Mouse (Mus musculus) granulocyte monocyte progenitor cell, adult 5-6 weeks (primary cell): Measurements from ENCODE around the gene Olah. TPM values are rescaled to one million over a fixed set of nuclear protein-coding genes. Genes with fewer than 3 reads are reported as not detected.

ENCODE experiments used
- total RNA-seq, 2 experiments: library from RNA; stranded (forward) in 1 of 2; stranded (reverse) in 1 of 2; fragments of 200-712, 200-1000 nt in 1 of 2; fragments of >200 nt in 1 of 2; fragmentation: Nextera tagmentation in 1 of 2; gene quantifications; 2 replicates each; pipeline ENCODE4 v1.2.3; 2014 to 2017

Gene Olah
- total RNA-seq, 2 experiments from 2014 or later = not detected

Other genes starting within 250 kb of the Olah start
- gene Nmt2, start 113.0 kb downstream of the Olah start, total RNA-seq (2014; fragmentation: Nextera tagmentation) = 13.8 and 16.6 TPM in 2 replicates
- 24.4 and 24.9 TPM in 2 replicates for gene Nmt2, start 113.0 kb downstream of the Olah start, total RNA-seq (2017)
- 19.7 and 22.4 TPM in 2 replicates for gene Rpp38, start 64.6 kb downstream of the Olah start, total RNA-seq (2014; fragmentation: Nextera tagmentation)
- gene Rpp38, start 64.6 kb downstream of the Olah start, total RNA-seq (2017) = 10.0 and 15.2 TPM in 2 replicates
- not detected in 2 replicates for gene Acbd7, start 61.0 kb downstream of the Olah start, total RNA-seq (2014; fragmentation: Nextera tagmentation)
- gene Acbd7, start 61.0 kb downstream of the Olah start, total RNA-seq (2017) = not detected in 2 replicates
- gene Meig1, start 25.4 kb upstream of the Olah start, total RNA-seq (2014; fragmentation: Nextera tagmentation) = not detected in 2 replicates
- gene Meig1, start 25.4 kb upstream of the Olah start, total RNA-seq (2017) = not detected in 2 replicates
- 12.0 and 27.4 TPM in 2 replicates for gene Dclre1c, start 26.9 kb upstream of the Olah start, total RNA-seq (2014; fragmentation: Nextera tagmentation)
- 14.2 and 24.4 TPM in 2 replicates for gene Dclre1c, start 26.9 kb upstream of the Olah start, total RNA-seq (2017)
- gene Suv39h2, start 77.8 kb upstream of the Olah start, total RNA-seq (2014; fragmentation: Nextera tagmentation) = 11.7 and 14.5 TPM in 2 replicates
- 16.6 and 24.4 TPM in 2 replicates for gene Suv39h2, start 77.8 kb upstream of the Olah start, total RNA-seq (2017)
- gene Gm45902, start 115.6 kb upstream of the Olah start, total RNA-seq (2014; fragmentation: Nextera tagmentation) = 5.8 and 6.2 TPM in 2 replicates
- 12.4 and 13.0 TPM in 2 replicates for gene Gm45902, start 115.6 kb upstream of the Olah start, total RNA-seq (2017)
- gene Hspa14, start 115.6 kb upstream of the Olah start, total RNA-seq (2014; fragmentation: Nextera tagmentation) = 83.7 and 88.6 TPM in 2 replicates
- 155 and 173 TPM in 2 replicates for gene Hspa14, start 115.6 kb upstream of the Olah start, total RNA-seq (2017)
- gene Cdnf, start 115.8 kb upstream of the Olah start, total RNA-seq (2014; fragmentation: Nextera tagmentation) = not detected in 2 replicates
- gene Cdnf, start 115.8 kb upstream of the Olah start, total RNA-seq (2017) = 0.22 and 13.2 TPM in 2 replicates
- 415 and 416 TPM in 2 replicates for gene Fam107b, start 173.3 kb upstream of the Olah start, total RNA-seq (2014; fragmentation: Nextera tagmentation)
- gene Fam107b, start 173.3 kb upstream of the Olah start, total RNA-seq (2017) = 801 and 969 TPM in 2 replicates